In the genomic region with DNA sequence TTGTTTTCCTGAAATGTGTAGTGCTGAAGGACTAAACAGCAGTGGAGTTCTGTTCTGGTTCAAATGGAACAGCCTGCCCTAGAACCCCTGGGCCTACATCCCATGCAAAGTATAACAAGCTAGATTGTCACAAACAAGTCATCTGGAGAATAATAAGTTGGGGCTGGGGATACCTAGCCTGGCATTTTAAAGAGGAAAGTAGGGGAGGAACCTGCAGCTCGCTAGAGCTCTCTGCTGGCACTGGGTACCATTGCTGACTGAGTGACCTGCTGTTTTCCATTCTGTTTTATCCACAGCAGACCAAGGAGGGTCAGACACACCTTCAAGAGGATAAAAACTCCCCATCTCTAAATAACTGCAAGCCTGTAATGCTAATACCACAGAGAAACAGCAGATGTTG, we compare ENCODE assay signal across 10 mouse cellular contexts. TPM values are rescaled to one million over a fixed set of nuclear protein-coding genes. Genes with fewer than 3 reads are reported as not detected.
DNase-seq lines count a peak whose midpoint lies in the region; TF ChIP-seq lines count a peak whose summit lies in the region.
"Had no signal": no experiment of that assay in that cellular context is flagged by ENCODE, and none has a peak within 500 bp of the region (broad histone marks: within the 10 kb centered on the region; RNA-seq: fewer than 3 reads in every experiment).

No protein-coding gene starts in this region.

- peak; percentile 66 to 69 for DNase-seq in cerebellum, postnatal 14 days
- DNase-seq in cerebellum, adult 11 months, result no peak
- peak in 1 of 2 experiments; percentile 24 for DNase-seq in left cerebral cortex, adult 2 months (ENCODE audit: extremely low spot score in 1 of 2, low spot score in 2 of 2)
- no peak for DNase-seq in left cerebral cortex, adult 8-10 months (ENCODE audit: low spot score in 2 of 2)
- peak; percentile 25 to 38 for DNase-seq in B cell, adult 2 months
- DNase-seq in ZHBTc4 (ENCODE audit: low read depth, low spot score), result peak; percentile 65
- no peak for DNase-seq in testis, postnatal 14 days (ENCODE audit: low spot score)
- no peak for DNase-seq in Muller cell, postnatal 12 days (ENCODE audit: inconsistent ontology term)

- intact Hi-C loops in left cerebral cortex, adult 2 months (cut with DNase I), result no loop called here

- peak overlapping the region; percentile 56; the same call in 1 of the 2 replicates for H3K27ac ChIP-seq in left cerebral cortex, adult 2 months
- H3K27ac ChIP-seq: limb, embryonic 13.5 days had no signal

- peak; percentile 60 for TF ChIP-seq CTCF in left cerebral cortex, adult 2 months (IDR thresholded peaks at IDR 0.05)

- no peak overlapping the region for H3K4me3 ChIP-seq in left cerebral cortex, adult 2 months
- H3K4me3 ChIP-seq: limb, embryonic 13.5 days had no signal

RNA-seq across cellular contexts. Expression of a gene that starts 4.5 kb away (rescaled TPM):
- total RNA-seq in left cerebral cortex, adult 2 months (2021), result 10 to 100 TPM; 49.2 to 57.1 TPM
- total RNA-seq in left cerebral cortex, adult 8-10 months (2022), result 10 to 100 TPM; 56.3 to 72.2 (median 62.4) TPM

RNA-seq across cellular contexts. Expression of a gene that starts 16.1 kb away (rescaled TPM):
- total RNA-seq in left cerebral cortex, adult 2 months (2021), result 10 to 100 TPM; 44.6 to 49.0 TPM
- 10 to 100 TPM; 47.9 to 55.3 (median 51.5) TPM for total RNA-seq in left cerebral cortex, adult 8-10 months (2022)

RNA-seq across cellular contexts. Expression of a gene that starts 33.6 kb away (rescaled TPM):
- 10 to 100 TPM; 11.3 to 14.4 TPM for total RNA-seq in left cerebral cortex, adult 2 months (2021)
- 10 to 100 TPM; 14.5 to 18.7 (median 15.5) TPM for total RNA-seq in left cerebral cortex, adult 8-10 months (2022)

RNA-seq across cellular contexts. Expression of a gene that starts 38.5 kb away (rescaled TPM):
- 1 to 10 TPM; 5.1 to 8.1 TPM for total RNA-seq in left cerebral cortex, adult 2 months (2021)
- total RNA-seq in left cerebral cortex, adult 8-10 months (2022), result 10 to 100 TPM in 2 of 4 experiments, 1 to 10 TPM in 2; 4.4 to 24.6 (median 11.5) TPM
- total RNA-seq: CH12.LX had no signal

RNA-seq across cellular contexts. Expression of a gene that starts 40.9 kb away (rescaled TPM):
- total RNA-seq in left cerebral cortex, adult 2 months (2021), result 10 to 100 TPM; 39.8 to 56.4 TPM
- 10 to 100 TPM; 28.8 to 37.6 (median 33.8) TPM for total RNA-seq in left cerebral cortex, adult 8-10 months (2022)

Comparison
In these comparisons a context has a peak if more than half of its experiments do, and no peak if none do; other contexts are left out.
1. DNase-seq: peak in cerebellum, postnatal 14 days (2 of 2), B cell, adult 2 months (2 of 2) and ZHBTc4 (single experiment); none in cerebellum, adult 11 months (single experiment), left cerebral cortex, adult 8-10 months (0 of 2), testis, postnatal 14 days (single experiment) and Muller cell, postnatal 12 days (single experiment).